Comparison of ENCODE assay signal across 2 mouse cellular contexts in genomic region chr15:98537923-98538322, GRCm38 (mm10).
TF ChIP-seq lines count a peak whose summit lies in the region.

No protein-coding gene starts in this region.

TF ChIP-seq in C2C12, 6 proteins besides CTCF, POLR2A, EP300 and RAD21:
- TF ChIP-seq USF1 (IDR thresholded peaks at IDR 0.05; ENCODE audit: low read depth) (peak; percentile 72), MYOG (IDR thresholded peaks at IDR 0.05; ENCODE audit: control insufficient read depth, extremely low read depth, insufficient read length) (no peak)
TF ChIP-seq in C2C12: peak in this region for 1.

TF ChIP-seq in CH12.LX, 34 proteins besides CTCF, POLR2A, EP300 and RAD21:
- TF ChIP-seq TCF12 (IDR thresholded peaks at IDR 0.05; ENCODE audit: low read depth, low read length) (no peak), POLR2AphosphoS2 (IDR thresholded peaks at IDR 0.05; ENCODE audit: low read depth, low read length) (0 out of 2 replicates have a peak, but pooled peaks have one; percentile 28)
